Mouse (Mus musculus) adrenal gland, adult (tissue): ENCODE results near the gene Imp3.
"Not testable (repeated sequence)": the region's sequence is repeated elsewhere in the genome, so short reads cannot be mapped to it uniquely, and the experiment has no call there.

Source experiments
- DNase-seq, 2 experiments: peaks; one replicate each; pipeline ENCODE4 v3.0.0; 2022 to 2023; ENCODE audit warnings: low spot score in 1 of 2; ENCODE audit not compliant: inconsistent age in 2 of 2

Gene Imp3

GRCm38 (mm10) chr9:56922746-56923145 is 14.5 kb upstream of the Imp3 start:
- no peak for DNase-seq

GRCm38 (mm10) chr9:56923841-56924650 is 13.2 kb upstream of the Imp3 start:
- peak in 1 of 2 experiments; percentile 40 for DNase-seq

- peak; percentile 98 to 99 for DNase-seq
Observed at GRCm38 (mm10) chr9:56924651-56925027, 12.6 kb upstream of the Imp3 start.

- peak in 1 of 2 experiments; percentile 58 for DNase-seq
Observed at GRCm38 (mm10) chr9:56925291-56926024, 11.8 kb upstream of the Imp3 start.

- DNase-seq: no peak
Observed at GRCm38 (mm10) chr9:56926025-56926360, 11.3 kb upstream of the Imp3 start.

- peak in 1 of 2 experiments; percentile 40 for DNase-seq
Observed at GRCm38 (mm10) chr9:56926387-56926786, 10.9 kb upstream of the Imp3 start.

GRCm38 (mm10) chr9:56927191-56928012 is 9.9 kb upstream of the Imp3 start:
- DNase-seq: peak; percentile 65 to 85

- peak; percentile 97 to 99 for DNase-seq
Observed at GRCm38 (mm10) chr9:56928041-56928811, 9.0 kb upstream of the Imp3 start, which contains the start of gene Snx33. Gene Snx33, minus strand, starts transcription at chr9:56928371.

- DNase-seq: peak in 1 of 2 experiments; percentile 40
Observed at GRCm38 (mm10) chr9:56929496-56929895, 7.8 kb upstream of the Imp3 start.

- no peak for DNase-seq
Observed at GRCm38 (mm10) chr9:56930556-56930955, 6.7 kb upstream of the Imp3 start.

GRCm38 (mm10) chr9:56936861-56937222 is 433 bp upstream of the Imp3 start:
- no peak for DNase-seq

GRCm38 (mm10) chr9:56938374-56938773 is 1.1 kb downstream of the Imp3 start:
- peak; percentile 15 to 74 for DNase-seq

GRCm38 (mm10) chr9:56947481-56947880 is 10.2 kb downstream of the Imp3 start:
- DNase-seq: peak; percentile 32 to 81

- DNase-seq: not testable (repeated sequence)
Observed at GRCm38 (mm10) chr9:56948699-56949098, 11.4 kb downstream of the Imp3 start.

- peak; percentile 14 to 54 for DNase-seq
Observed at GRCm38 (mm10) chr9:56949767-56950166, 12.5 kb downstream of the Imp3 start.

GRCm38 (mm10) chr9:56950414-56951400 is 13.4 kb downstream of the Imp3 start, which contains the start of gene Snupn:
Gene Snupn, plus strand, starts transcription at chr9:56950878.
- DNase-seq: peak; percentile 98 to 99

- DNase-seq: no peak
Observed at GRCm38 (mm10) chr9:56953562-56953961, 16.3 kb downstream of the Imp3 start.

- peak in 1 of 2 experiments; percentile 46 for DNase-seq
Observed at GRCm38 (mm10) chr9:56956966-56957675, 19.8 kb downstream of the Imp3 start.

GRCm38 (mm10) chr9:56958689-56959088 is 21.4 kb downstream of the Imp3 start:
- no peak for DNase-seq
